Mouse (Mus musculus) MEL (cell line): ENCODE measurements around the gene Scfd2.

Experiments
- CTCF ChIP-seq, 3 experiments: IDR thresholded peaks in 2 of 3; conservative IDR thresholded peaks in 1 of 3; 2 replicates each; pipeline ENCODE4 v1.5.1; 2011 to 2012; ENCODE audit warnings: low read length in 3 of 3, low read depth in 2 of 3, mild to moderate bottlenecking in 2 of 3, improper control_type of control experiment in 1 of 3, inconsistent platforms in 1 of 3, mixed read lengths in 1 of 3, moderate library complexity in 1 of 3; ENCODE audit not compliant: control insufficient read depth in 1 of 3, insufficient read depth in 1 of 3, poor library complexity in 1 of 3, severe bottlenecking in 1 of 3
- E2F4 ChIP-seq: IDR thresholded peaks from 2 replicates; pipeline ENCODE4 v1.6.1; 2011; ENCODE audit warnings: low read depth, low read length, improper control_type of control experiment, borderline replicate concordance
- GATA1 ChIP-seq: IDR thresholded peaks from 2 replicates; pipeline ENCODE4 v1.6.1; 2011; ENCODE audit warnings: low read depth, low read length, improper control_type of control experiment
- MAFK ChIP-seq: IDR thresholded peaks from 2 replicates; pipeline ENCODE4 v1.6.1; 2011; ENCODE audit warnings: low read depth, mild to moderate bottlenecking, low read length, improper control_type of control experiment, borderline replicate concordance
- MAZ ChIP-seq: IDR thresholded peaks from 2 replicates; pipeline ENCODE4 v1.6.1; 2012; ENCODE audit warnings: low read depth, mild to moderate bottlenecking, inconsistent platforms, low read length, improper control_type of control experiment
- MEF2A ChIP-seq: IDR thresholded peaks from 2 replicates; pipeline ENCODE4 v1.6.1; 2014; ENCODE audit warnings: low read depth, mild to moderate bottlenecking, inconsistent platforms, low read length, improper control_type of control experiment; ENCODE audit not compliant: poor library complexity, insufficient replicate concordance, severe bottlenecking; ENCODE audit errors: extremely low read depth
- NRF1 ChIP-seq: IDR thresholded peaks from 2 replicates; pipeline ENCODE4 v1.6.1; 2014; ENCODE audit warnings: low read depth, mild to moderate bottlenecking, inconsistent platforms, low read length, improper control_type of control experiment, moderate library complexity; ENCODE audit not compliant: poor library complexity, insufficient read depth, severe bottlenecking
- RCOR1 ChIP-seq: IDR thresholded peaks from 2 replicates; pipeline ENCODE4 v1.6.1; 2012; ENCODE audit warnings: low read depth, mild to moderate bottlenecking, inconsistent platforms, low read length, improper control_type of control experiment
- USF1 ChIP-seq: IDR thresholded peaks from 2 replicates; pipeline ENCODE4 v1.6.1; 2014; ENCODE audit warnings: low read depth, mild to moderate bottlenecking, inconsistent platforms, low read length, improper control_type of control experiment, moderate library complexity

- no peak for TF ChIP-seq MEF2A
- no peak for TF ChIP-seq CTCF (IDR thresholded peaks at IDR 0.05 in 2 of 3, conservative IDR thresholded peaks at IDR 0.05 in 1 of 3; ENCODE audit: control insufficient read depth in 1 of 3, insufficient read depth in 1 of 3, low read depth in 2 of 3, low read length in 3 of 3, poor library complexity in 1 of 3, severe bottlenecking in 1 of 3)
- TF ChIP-seq GATA1 = no peak
- no peak for TF ChIP-seq USF1
- TF ChIP-seq RCOR1 = no peak
- TF ChIP-seq NRF1 = no peak
- no peak for TF ChIP-seq MAZ
- TF ChIP-seq E2F4 = no peak
- no peak for TF ChIP-seq MAFK
These were observed 14.0 kb upstream of the Scfd2 start for GRCm38 (mm10) chr5:74545606-74546005.
